ENCODE assay signal across 1 mouse cellular context in the genomic region with DNA sequence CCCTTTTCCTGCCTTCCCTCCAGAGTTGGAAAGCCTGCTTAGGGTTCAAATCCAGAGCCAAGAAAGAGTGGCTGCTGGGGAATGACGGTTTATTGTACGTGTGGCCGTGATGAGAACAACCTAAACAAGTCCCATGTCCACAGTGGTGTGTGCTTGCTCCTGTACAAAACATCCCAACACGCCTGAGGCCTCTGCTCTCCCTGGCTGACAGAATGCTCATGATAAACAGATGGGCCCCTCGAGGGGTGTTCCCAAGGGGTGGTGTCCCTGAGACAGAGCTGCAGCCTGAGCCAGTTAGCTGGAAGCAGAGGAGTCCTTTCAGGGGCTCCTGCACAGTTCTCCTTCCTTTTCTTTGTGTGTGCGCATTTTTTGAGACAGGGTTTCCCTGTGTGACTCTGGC.
TF ChIP-seq lines count a peak whose summit lies in the region.

No protein-coding gene starts in this region.

TF ChIP-seq in MEL, 35 proteins besides CTCF, POLR2A, EP300 and RAD21:
- peak; percentile 94 for TF ChIP-seq UBTF (IDR thresholded peaks at IDR 0.05; ENCODE audit: borderline replicate concordance, insufficient read depth, low read depth, low read length)
- no peak for TF ChIP-seq ZNF384 (IDR thresholded peaks at IDR 0.05; ENCODE audit: low read depth, low read length)
- no peak for TF ChIP-seq MYB (IDR thresholded peaks at IDR 0.05; ENCODE audit: low read depth, low read length)
- TF ChIP-seq GATA1 (IDR thresholded peaks at IDR 0.05; ENCODE audit: low read depth, low read length), result 0 out of 2 replicates have a peak, but pooled peaks have one; percentile 18
- TF ChIP-seq SIN3A (IDR thresholded peaks at IDR 0.05; ENCODE audit: low read length), result peak; percentile 77
- peak; percentile 94 for TF ChIP-seq TBP (IDR thresholded peaks at IDR 0.05; ENCODE audit: low read depth, low read length)
- no peak for TF ChIP-seq ELF1 (IDR thresholded peaks at IDR 0.05; ENCODE audit: low read depth, low read length)
- peak; percentile 55; the same call in 1 of the 2 replicates for TF ChIP-seq TAL1 (IDR thresholded peaks at IDR 0.05; ENCODE audit: low read length)
- TF ChIP-seq ETS1 (IDR thresholded peaks at IDR 0.05; ENCODE audit: low read depth, low read length), result peak; percentile 17; the same call in 1 of the 2 replicates
- peak; percentile 65; the same call in 1 of the 2 replicates for TF ChIP-seq MXI1 (IDR thresholded peaks at IDR 0.05; ENCODE audit: low read depth, low read length)
- no peak for TF ChIP-seq ZKSCAN1 (IDR thresholded peaks at IDR 0.05; ENCODE audit: low read depth, low read length)
- TF ChIP-seq TCF12 (IDR thresholded peaks at IDR 0.05; ENCODE audit: low read depth, low read length), result peak; percentile 47
